In the genomic region with DNA sequence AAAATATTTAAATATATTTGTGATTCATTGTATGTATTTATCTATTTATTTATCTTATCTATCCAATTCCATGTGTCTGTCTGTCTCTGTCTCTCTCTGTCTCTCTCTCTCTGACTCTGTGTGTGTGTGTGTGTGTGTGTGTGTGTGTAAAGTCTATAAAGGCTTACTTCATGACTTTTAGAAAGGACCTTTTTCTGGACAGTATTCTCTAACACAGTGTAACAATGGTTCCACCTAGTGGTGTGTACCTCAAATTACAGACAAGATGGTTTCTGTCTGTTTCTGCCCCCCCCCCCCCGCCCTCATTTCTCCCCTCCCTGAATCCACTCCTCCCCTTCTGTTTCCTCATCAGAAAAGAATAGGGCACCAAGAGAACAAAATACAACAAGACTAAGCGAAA, we compare ENCODE assay signal across 10 mouse cellular contexts. TPM values are rescaled to one million over a fixed set of nuclear protein-coding genes. Genes with fewer than 3 reads are reported as not detected.
DNase-seq lines count a peak whose midpoint lies in the region; ATAC-seq and TF ChIP-seq lines count a peak whose summit lies in the region.
"Had no signal": no experiment of that assay in that cellular context is flagged by ENCODE, and none has a peak within 500 bp of the region (broad histone marks: within the 10 kb centered on the region; RNA-seq: fewer than 3 reads in every experiment).

No protein-coding gene starts in this region.

- no peaks in the 10 kb centered on the region; the same call in 1 of the 2 replicates for H3K4me1 ChIP-seq in lung, adult 2 months (ENCODE audit: control insufficient read depth, insufficient read depth, low read length)
- H3K4me1 ChIP-seq in E14TG2a.4 (replicated peaks; ENCODE audit: low read depth, low read length), result no peaks in the 10 kb centered on the region
- no peaks in the 10 kb centered on the region for H3K4me1 ChIP-seq in forebrain, postnatal 0 days (ENCODE audit: insufficient read depth)

- no peak overlapping the region for H3K4me3 ChIP-seq in lung, adult 2 months (replicated peaks; ENCODE audit: extremely low read depth, low read depth, low read length)
- H3K4me3 ChIP-seq in E14TG2a.4 (replicated peaks; ENCODE audit: low read length), result no peak overlapping the region
- no peak overlapping the region for H3K4me3 ChIP-seq in forebrain, postnatal 0 days (ENCODE audit: low read depth, low read length)

- 0 out of 2 replicates have a peak, but pooled peaks have one; percentile 3 for TF ChIP-seq CTCF in lung, adult 2 months (IDR thresholded peaks at IDR 0.05; ENCODE audit: insufficient read depth, low read length)
- 0 out of 2 replicates have a peak, but pooled peaks have one; percentile 5 for TF ChIP-seq CTCF in E14TG2a.4 (conservative IDR thresholded peaks at IDR 0.05; ENCODE audit: low read length)
- no peak for TF ChIP-seq CTCF in forebrain, postnatal 0 days (IDR thresholded peaks at IDR 0.05; ENCODE audit: low read depth)

- ATAC-seq in megakaryocyte progenitor cell, adult 5-6 weeks (replicated peaks; ENCODE audit: poor library complexity), result peak; percentile 89
- ATAC-seq in forebrain, postnatal 0 days, result no peak

- peaks cover 4% of the 10 kb centered on the region; the same call in 1 of the 2 replicates for H3K36me3 ChIP-seq in E14TG2a.4 (ENCODE audit: insufficient read depth, low read length)
- H3K36me3 ChIP-seq in forebrain, postnatal 0 days (ENCODE audit: insufficient read depth), result 0 out of 2 replicates have a peak, but pooled peaks cover 6% of the 10 kb centered on the region

- H3K9me3 ChIP-seq in E14TG2a.4 (ENCODE audit: low read length), result no peaks in the 10 kb centered on the region
- H3K9me3 ChIP-seq in forebrain, postnatal 0 days (ENCODE audit: low read length), result no peaks in the 10 kb centered on the region

- WGBS in lung, adult 2 months, result 76% methylated on average over 2 of the region's 2 CpGs
- 86% methylated on average over 2 of the region's 2 CpGs for WGBS in forebrain, postnatal 0 days

- no peak overlapping the region for H3K4me2 ChIP-seq in forebrain, postnatal 0 days (ENCODE audit: low read depth)

- no peak for TF ChIP-seq POLR2A in lung, adult 2 months (IDR thresholded peaks at IDR 0.05; ENCODE audit: borderline replicate concordance, extremely low read depth, low read depth, low read length)

- no peak for DNase-seq in lung, adult 2 months
- no peak for DNase-seq in lung, postnatal 14 days
- peak; percentile 26 for DNase-seq in c-Kit-positive CD71-positive TER-119-positive erythroid progenitor cells, embryonic 14.5 days (ENCODE audit: low spot score)
- DNase-seq in right cerebral cortex, adult 18-20 months, result no peak
- no peak for DNase-seq in forebrain, postnatal 0 days
- no peak for DNase-seq in adrenal gland, postnatal 36 days
- DNase-seq: cerebellum, postnatal 14 days; right cerebral cortex, postnatal 25 days had no signal

- no peak overlapping the region for H3K9ac ChIP-seq in forebrain, postnatal 0 days

- no peak overlapping the region for H3K27ac ChIP-seq in forebrain, postnatal 0 days (ENCODE audit: low read depth, low read length)

- H3K27me3 ChIP-seq in E14TG2a.4 (ENCODE audit: insufficient read depth, low read length), result no peaks in the 10 kb centered on the region
- H3K27me3 ChIP-seq in forebrain, postnatal 0 days (ENCODE audit: insufficient read depth, low read length), result no peaks in the 10 kb centered on the region

RNA-seq across cellular contexts. Expression of gene Ube2e3, which starts 46.9 kb away (rescaled TPM):
- polyA plus RNA-seq in lung, adult 2 months (2012; rRNA removed), result 24.1 and 33.8 TPM in 2 replicates
- total RNA-seq in megakaryocyte progenitor cell, adult 5-6 weeks (2015), result 69.7 and 75.2 TPM in 2 replicates
- total RNA-seq in megakaryocyte progenitor cell, adult 5-6 weeks (2017), result 33.9 and 36.8 TPM in 2 replicates
- total RNA-seq in forebrain, postnatal 0 days (2014; rRNA removed), result 226 and 237 TPM in 2 replicates
- 248 and 251 TPM in 2 replicates for polyA plus RNA-seq in forebrain, postnatal 0 days (2015; fragmentation: Nextera tagmentation; extraction: Ambion mirVana)
- 10 to 100 TPM; 45.8 to 63.5 TPM for total RNA-seq in adrenal gland, postnatal 36 days (2021)
